Mouse (Mus musculus) thymus, adult 2 months (tissue): ENCODE measurements around the gene Map3k14. TPM values are rescaled to one million over a fixed set of nuclear protein-coding genes. Genes with fewer than 3 reads are reported as not detected.

Experiments
- DNase-seq: peaks from one replicate; pipeline ENCODE4 v3.0.0; 2021
- H3K27ac ChIP-seq: fragments of 200-500 bp; 2 replicates; pipeline ENCODE4 v1.5.1; 2012; ENCODE audit warnings: low read length, control low read depth; ENCODE audit not compliant: control insufficient read depth, insufficient read depth
- H3K27me3 ChIP-seq: fragments of 200-500 bp; 2 replicates; pipeline ENCODE4 v1.6.1; 2012; ENCODE audit warnings: mild to moderate bottlenecking, low read length, moderate library complexity, mixed read lengths; ENCODE audit not compliant: control insufficient read depth, insufficient read depth
- H3K36me3 ChIP-seq: fragments of 200-500 bp; 2 replicates; pipeline ENCODE4 v1.6.1; 2012; ENCODE audit warnings: mild to moderate bottlenecking, low read length, moderate library complexity; ENCODE audit not compliant: control insufficient read depth, insufficient read depth
- H3K4me1 ChIP-seq: fragments of 200-500 bp; replicated peaks from 2 replicates; pipeline ENCODE4 v1.6.1; 2012; ENCODE audit warnings: low read length; ENCODE audit not compliant: control insufficient read depth, insufficient read depth
- H3K4me3 ChIP-seq: fragments of 200-500 bp; 2 replicates; pipeline ENCODE4 v1.5.1; 2012; ENCODE audit warnings: mild to moderate bottlenecking, low read length, control low read depth, moderate library complexity; ENCODE audit not compliant: control insufficient read depth, insufficient read depth
- CTCF ChIP-seq: fragments of 200-500 bp; IDR thresholded peaks from 2 replicates; pipeline ENCODE4 v1.5.1; 2012; ENCODE audit warnings: mild to moderate bottlenecking, control low read depth, low read length, moderate library complexity, borderline replicate concordance; ENCODE audit not compliant: control insufficient read depth, poor library complexity, insufficient read depth; ENCODE audit errors: extremely low read depth
- POLR2A ChIP-seq: fragments of 200-500 bp; IDR thresholded peaks from 2 replicates; pipeline ENCODE4 v1.6.1; 2012; ENCODE audit warnings: mild to moderate bottlenecking, low read length, control low read depth, moderate library complexity; ENCODE audit not compliant: control insufficient read depth, poor library complexity, insufficient read depth; ENCODE audit errors: extremely low read depth
- WGBS: fragments of 180-500 bp; shearing (Covaris S2); methylation state at CpG from one replicate; pipeline ENCODE4 v1.1.7; 2018; 5-methylcytosine and 5-hydroxymethylcytosine counted together
- polyA plus RNA-seq: library from polyadenylated mRNA; depleted of rRNA; stranded (reverse); fragments of >200 nt; gene quantifications from 2 replicates; pipeline ENCODE4 v1.2.3, GENCODE M21; 2012

Map3k14 gene
- polyA plus RNA-seq, 1 experiment: 40.7 TPM

- 87% methylated on average over 10 of the region's 10 CpGs for WGBS
- H3K27me3 ChIP-seq: no peaks in the 10 kb centered on the region
- DNase-seq: no peak
- TF ChIP-seq CTCF (no peak), POLR2A (no peak)
- peaks cover 33% of the 10 kb centered on the region for H3K36me3 ChIP-seq
- peaks cover 9% of the 10 kb centered on the region for H3K4me1 ChIP-seq
- no peak overlapping the region for H3K27ac ChIP-seq
- no peak overlapping the region for H3K4me3 ChIP-seq
Observed at GRCm38 (mm10) chr11:103236903-103237302, 30.4 kb downstream of the Map3k14 start.

DNA sequence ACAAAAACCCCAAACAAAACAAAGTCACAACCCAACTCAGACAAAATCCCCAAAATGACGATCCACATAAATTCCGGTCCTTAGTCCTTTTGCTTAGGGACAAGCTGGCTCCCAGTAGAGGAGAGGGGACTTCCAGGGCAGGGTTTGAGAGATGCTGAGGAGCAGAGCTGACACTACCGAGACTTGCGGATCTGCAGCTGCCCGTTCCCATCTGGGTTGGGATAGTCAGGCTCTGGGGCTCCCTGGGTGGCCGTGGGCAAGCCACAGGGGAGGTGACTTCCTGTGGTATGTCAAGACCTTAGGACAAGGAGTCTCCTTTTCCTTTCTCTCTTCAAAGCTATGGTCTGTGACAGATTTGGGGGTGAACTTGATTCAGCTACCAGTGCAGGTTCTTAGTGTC is 30.8 kb downstream of the Map3k14 start:
- peaks cover 9% of the 10 kb centered on the region for H3K4me1 ChIP-seq
- DNase-seq: no peak
- 92% methylated on average over 6 of the region's 6 CpGs for WGBS
- TF ChIP-seq POLR2A (no peak), CTCF (no peak)
- H3K4me3 ChIP-seq: no peak overlapping the region
- no peaks in the 10 kb centered on the region for H3K27me3 ChIP-seq
- H3K27ac ChIP-seq: no peak overlapping the region
- peaks cover 33% of the 10 kb centered on the region for H3K36me3 ChIP-seq

DNA sequence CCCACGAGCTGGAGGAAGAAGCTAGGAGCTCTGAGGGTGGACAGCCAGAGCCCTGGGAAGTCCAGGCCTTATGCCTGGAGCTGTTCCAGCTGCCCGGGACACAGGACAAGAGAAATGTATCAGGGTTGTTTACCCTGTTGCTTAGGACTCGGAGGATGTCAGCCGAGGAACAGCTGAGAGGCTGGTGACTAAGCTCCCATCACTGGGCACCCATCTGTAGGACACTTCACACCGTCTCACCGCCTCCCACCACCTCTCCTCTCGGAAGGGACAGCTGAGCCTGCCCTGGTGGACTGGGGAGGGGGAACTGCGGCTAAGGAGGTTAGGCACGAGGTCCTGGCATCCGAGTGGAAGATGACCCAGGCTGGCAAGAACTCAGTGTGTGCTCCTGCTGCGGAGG is 31.6 kb downstream of the Map3k14 start:
- WGBS: 91% methylated on average over 11 of the region's 11 CpGs
- TF ChIP-seq CTCF: no peak
- no peak for TF ChIP-seq POLR2A
- H3K4me1 ChIP-seq: peaks cover 4% of the 10 kb centered on the region
- H3K4me3 ChIP-seq: no peak overlapping the region
- peaks cover 39% of the 10 kb centered on the region for H3K36me3 ChIP-seq
- H3K27ac ChIP-seq: no peak overlapping the region
- DNase-seq: no peak
- no peaks in the 10 kb centered on the region for H3K27me3 ChIP-seq

GRCm38 (mm10) chr11:103234447-103234846 is 32.8 kb downstream of the Map3k14 start:
- no peak for DNase-seq
- H3K27me3 ChIP-seq: no peaks in the 10 kb centered on the region
- no peaks in the 10 kb centered on the region for H3K4me1 ChIP-seq
- WGBS: 85% methylated on average over 1 of the region's 1 CpGs
- H3K36me3 ChIP-seq: peaks cover 41% of the 10 kb centered on the region
- no peak overlapping the region for H3K4me3 ChIP-seq
- TF ChIP-seq CTCF (no peak), POLR2A (no peak)
- H3K27ac ChIP-seq: no peak overlapping the region

DNA sequence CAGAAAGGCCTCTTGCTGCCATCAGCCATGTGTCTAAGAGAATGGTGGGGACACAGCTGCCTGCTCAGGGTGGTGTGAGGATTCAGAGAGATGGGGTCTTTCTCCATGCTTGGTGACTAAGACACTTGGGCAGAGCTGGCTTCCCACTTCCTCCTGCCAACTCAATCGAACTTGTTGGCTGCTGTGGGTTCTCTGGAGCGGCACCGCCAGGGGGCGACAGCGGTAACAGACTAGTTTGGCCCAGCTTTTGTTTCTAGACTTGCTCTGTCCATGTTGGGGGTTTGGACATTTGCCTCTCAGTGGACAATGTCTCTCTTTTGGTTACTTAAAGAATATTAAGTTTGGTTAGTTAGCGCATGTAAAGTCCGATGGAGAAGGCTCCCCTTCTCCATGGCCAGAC is 34.3 kb downstream of the Map3k14 start:
- WGBS: 30% methylated on average over 7 of the region's 7 CpGs
- H3K27ac ChIP-seq: no peak overlapping the region
- no peak overlapping the region for H3K4me3 ChIP-seq
- TF ChIP-seq CTCF (peak; percentile 94), POLR2A (no peak)
- H3K27me3 ChIP-seq: no peaks in the 10 kb centered on the region
- peak; percentile 84 for DNase-seq
- H3K4me1 ChIP-seq: no peaks in the 10 kb centered on the region
- peaks cover 30% of the 10 kb centered on the region for H3K36me3 ChIP-seq

DNA sequence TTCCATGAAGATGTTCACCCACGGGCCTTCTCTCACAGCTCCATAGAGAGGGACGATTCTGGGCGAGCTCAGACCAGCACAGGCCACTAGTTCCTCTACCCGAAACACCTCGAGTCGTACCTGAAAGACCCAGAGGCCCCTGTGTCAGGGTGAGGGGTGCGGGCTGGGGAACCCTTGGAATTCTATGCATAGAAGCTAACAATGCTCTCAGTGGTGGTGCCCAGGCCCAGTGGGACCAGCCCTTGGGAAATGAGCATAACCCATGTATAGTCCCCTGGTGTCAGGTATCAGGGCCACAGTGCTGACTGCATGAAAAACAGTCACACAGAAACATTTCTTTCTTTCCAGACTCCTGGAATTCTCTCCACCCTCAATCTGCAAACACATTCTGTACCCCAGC is 35.9 kb downstream of the Map3k14 start:
- Histone ChIP-seq H3K36me3 (peaks cover 35% of the 10 kb centered on the region), H3K4me3 (no peak overlapping the region), H3K27me3 (no peaks in the 10 kb centered on the region), H3K27ac (no peak overlapping the region), H3K4me1 (no peaks in the 10 kb centered on the region)
- 98% methylated on average over 7 of the region's 7 CpGs for WGBS
- TF ChIP-seq POLR2A (no peak), CTCF (no peak)
- DNase-seq: no peak

GRCm38 (mm10) chr11:103230626-103231025 is 36.6 kb downstream of the Map3k14 start:
- no peak overlapping the region for H3K27ac ChIP-seq
- TF ChIP-seq CTCF (no peak), POLR2A (no peak)
- 98% methylated on average over 19 of the region's 19 CpGs for WGBS
- H3K4me1 ChIP-seq: no peaks in the 10 kb centered on the region
- DNase-seq: no peak
- H3K27me3 ChIP-seq: no peaks in the 10 kb centered on the region
- H3K4me3 ChIP-seq: no peak overlapping the region
- peaks cover 43% of the 10 kb centered on the region for H3K36me3 ChIP-seq
